Mouse (Mus musculus) liver, postnatal 0 days (tissue): ENCODE results near the gene Krtap10-10. TPM values are rescaled to one million over a fixed set of nuclear protein-coding genes. Genes with fewer than 3 reads are reported as not detected.

Experiments used
- ATAC-seq: fragments of 200-750 bp; cut with Nextera tagmentation; 2 replicates; pipeline ENCODE4 v1.8.0; 2017; ENCODE audit warnings: mild to moderate bottlenecking, moderate library complexity
- DNase-seq: peaks from one replicate; pipeline ENCODE4 v3.0.0-alpha.2; 2016
- H3K27ac ChIP-seq: fragments of 300-500 bp; sonication (generic); 2 replicates; pipeline ENCODE4 v1.5.1; 2014; ENCODE audit warnings: antibody characterized with exemption, moderate library complexity, mild to moderate bottlenecking, low read depth
- H3K27me3 ChIP-seq: fragments of 300-500 bp; sonication (generic); 2 replicates; pipeline ENCODE4 v1.6.1; 2014; ENCODE audit warnings: low read length, control low read depth, mixed read lengths; ENCODE audit not compliant: insufficient read depth
- H3K36me3 ChIP-seq: fragments of 300-500 bp; sonication (generic); replicated peaks from 2 replicates; pipeline ENCODE4 v1.6.1; 2014; ENCODE audit warnings: mild to moderate bottlenecking, control low read depth, low read length, moderate library complexity, mixed read lengths; ENCODE audit not compliant: insufficient read depth
- H3K4me1 ChIP-seq: fragments of 300-500 bp; sonication (generic); 2 replicates; pipeline ENCODE4 v1.6.1; 2014; ENCODE audit warnings: antibody characterized with exemption, mild to moderate bottlenecking, control low read depth; ENCODE audit not compliant: insufficient read depth
- H3K4me2 ChIP-seq: fragments of 300-500 bp; sonication (generic); 2 replicates; pipeline ENCODE4 v1.6.1; 2014; ENCODE audit warnings: low read depth, mild to moderate bottlenecking, low read length, moderate library complexity, mixed read lengths
- H3K4me3 ChIP-seq: fragments of 300-500 bp; sonication (generic); 2 replicates; pipeline ENCODE4 v1.5.1; 2014; ENCODE audit warnings: low read depth, low read length
- H3K9ac ChIP-seq: fragments of 300-500 bp; sonication (generic); replicated peaks from 2 replicates; pipeline ENCODE4 v1.6.1; 2014; ENCODE audit warnings: mild to moderate bottlenecking, moderate library complexity
- H3K9me3 ChIP-seq: fragments of 300-500 bp; sonication (generic); 2 replicates; pipeline ENCODE4 v1.6.1; 2016; ENCODE audit warnings: mild to moderate bottlenecking, control low read depth, low read length, mixed read lengths
- CTCF ChIP-seq: sonication (generic); IDR thresholded peaks from 2 replicates; pipeline ENCODE4 v1.5.1; 2016; ENCODE audit warnings: antibody characterized with exemption, low read depth
- EP300 ChIP-seq: IDR thresholded peaks from 2 replicates; pipeline ENCODE4 v1.6.1; 2016; ENCODE audit warnings: antibody characterized with exemption, low read depth, mild to moderate bottlenecking
- WGBS: fragments of 180-500 bp; shearing (Covaris S2); extraction: QIAGEN DNeasy Blood & Tissue Kit; methylation state at CpG from one replicate; pipeline ENCODE4 v1.1.7; 2014; ENCODE audit not compliant: insufficient replicate concordance; 5-methylcytosine and 5-hydroxymethylcytosine counted together
- polyA plus RNA-seq: library from polyadenylated mRNA; unstranded; fragments of >200 nt; fragmentation: Nextera tagmentation; extraction: Ambion mirVana; gene quantifications from 2 replicates; pipeline ENCODE4 v1.2.1, GENCODE M21; 2015

Gene Krtap10-10
- polyA plus RNA-seq, 1 experiment from 2014 or later, result not detected

GRCm38 (mm10) chr10:77798921-77799508 lies 36.7 kb upstream of the Krtap10-10 start, which contains the start of gene Gm19668:
TSS of gene Gm19668 (minus strand) at chr10:77799133.
- no peak for ATAC-seq
- 59% methylated on average over 8 of the region's 8 CpGs for WGBS

DNA sequence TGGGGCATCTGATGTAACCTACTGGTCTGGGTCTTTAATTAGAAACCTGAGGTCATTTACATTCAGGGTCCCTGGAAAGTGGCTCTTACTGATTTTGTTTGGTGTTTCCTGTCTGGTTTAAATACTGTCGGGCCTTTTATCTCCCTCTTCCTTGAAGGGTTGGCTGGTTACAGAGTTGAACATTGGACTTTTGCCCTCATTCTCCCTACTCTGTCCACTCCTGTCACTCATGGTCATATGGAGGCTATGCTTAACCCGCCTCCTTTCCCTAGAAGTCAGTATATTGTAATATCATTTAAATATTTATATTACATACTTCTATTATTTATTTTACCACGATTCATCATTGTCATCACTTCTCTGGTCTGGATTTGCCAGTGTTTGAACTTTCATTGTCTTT lies 31.7 kb upstream of the Krtap10-10 start:
- TF ChIP-seq CTCF (no peak), EP300 (no peak)
- Histone ChIP-seq H3K4me1 (no peaks in the 10 kb centered on the region), H3K4me3 (no peak overlapping the region), H3K9ac (no peak overlapping the region), H3K27ac (no peak overlapping the region), H3K27me3 (no peaks in the 10 kb centered on the region), H3K9me3 (no peaks in the 10 kb centered on the region), H3K4me2 (no peak overlapping the region), H3K36me3 (no peaks in the 10 kb centered on the region)
- 47% methylated on average over 3 of the region's 3 CpGs for WGBS
- DNase-seq, result no peak
- no peak for ATAC-seq

More at GRCm38 (mm10) chr10:77798921-77799508, 36.7 kb upstream of the Krtap10-10 start, which contains the start of gene Gm19668:
- H3K27me3 ChIP-seq, result no peaks in the 10 kb centered on the region
- no peak within 1 kb of the TSS for H3K27ac ChIP-seq
- H3K4me1 ChIP-seq, result no peaks in the 10 kb centered on the region
- H3K4me2 ChIP-seq, result no peak within 1 kb of the TSS
- no peaks in the 10 kb centered on the region for H3K36me3 ChIP-seq
- no peak within 1 kb of the TSS for H3K4me3 ChIP-seq
- H3K9me3 ChIP-seq, result no peaks in the 10 kb centered on the region
- DNase-seq, result no peak
- TF ChIP-seq CTCF (no peak), EP300 (no peak)
- H3K9ac ChIP-seq, result no peak within 1 kb of the TSS

GRCm38 (mm10) chr10:77811743-77812142 lies 24.0 kb upstream of the Krtap10-10 start, which contains the start of gene Gm9507:
TSS of gene Gm9507 (minus strand) at chr10:77811843.
- Histone ChIP-seq H3K27ac (no peak within 1 kb of the TSS), H3K4me1 (no peaks in the 10 kb centered on the region), H3K4me3 (no peak within 1 kb of the TSS), H3K27me3 (no peaks in the 10 kb centered on the region), H3K4me2 (no peak within 1 kb of the TSS), H3K9ac (no peak within 1 kb of the TSS), H3K9me3 (no peaks in the 10 kb centered on the region), H3K36me3 (no peaks in the 10 kb centered on the region)
- ATAC-seq (no peak), DNase-seq (no peak)
- WGBS, result 61% methylated on average over 5 of the region's 5 CpGs
- TF ChIP-seq CTCF, result no peak
- no peak for TF ChIP-seq EP300

DNA sequence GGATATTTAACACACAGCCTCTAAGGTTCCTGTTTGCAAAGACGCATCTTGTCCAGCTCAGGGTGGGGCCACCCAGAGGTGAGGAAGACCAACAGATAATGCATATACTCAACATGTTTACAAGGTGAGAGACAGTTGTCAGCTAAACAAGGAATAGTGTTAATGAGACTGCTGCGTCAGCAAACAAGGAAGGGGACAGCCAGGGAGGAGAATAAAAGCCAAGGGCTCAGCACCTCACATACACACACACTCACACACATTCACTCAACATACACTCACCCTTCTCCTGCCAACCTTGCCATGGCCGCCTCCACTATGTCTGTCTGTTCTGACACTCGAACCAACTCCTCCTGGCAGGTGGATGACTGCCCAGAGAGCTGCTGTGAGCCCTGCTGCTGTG lies 21.4 kb upstream of the Krtap10-10 start, which contains the start of gene Gm2696:
Gm2696 (plus strand) TSS at position 301 of the 400 bp plus-strand sequence.
- no peak within 1 kb of the TSS for H3K4me2 ChIP-seq
- no peak within 1 kb of the TSS for H3K27ac ChIP-seq
- H3K4me3 ChIP-seq, result no peak within 1 kb of the TSS
- no peak for DNase-seq
- H3K9ac ChIP-seq, result no peak within 1 kb of the TSS
- no peaks in the 10 kb centered on the region for H3K27me3 ChIP-seq
- no peaks in the 10 kb centered on the region for H3K4me1 ChIP-seq
- no peaks in the 10 kb centered on the region for H3K9me3 ChIP-seq
- WGBS, result 39% methylated on average over 4 of the region's 4 CpGs
- ATAC-seq, result no peak
- H3K36me3 ChIP-seq, result no peaks in the 10 kb centered on the region
- no peak for TF ChIP-seq EP300
- no peak for TF ChIP-seq CTCF

DNA sequence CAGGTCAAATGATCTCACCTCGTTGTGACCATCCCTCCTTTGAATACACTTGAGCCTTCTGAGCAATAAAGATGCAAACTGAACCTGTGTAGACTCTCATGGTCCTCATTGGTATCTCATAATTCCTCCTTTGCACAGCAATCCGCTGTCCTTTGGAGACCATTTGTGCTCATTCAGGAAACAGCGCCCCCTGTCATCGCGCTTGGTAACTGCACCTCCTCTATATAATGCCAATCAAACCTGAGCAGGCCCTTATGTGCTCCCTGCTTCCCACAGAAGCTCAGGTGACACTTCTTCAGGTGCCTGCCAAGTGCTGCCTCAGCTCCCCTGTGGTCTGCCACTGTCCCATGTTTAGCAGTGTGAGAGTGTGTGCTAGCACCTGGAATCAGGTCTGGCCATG lies 20.2 kb upstream of the Krtap10-10 start:
- Histone ChIP-seq H3K27ac (no peak overlapping the region), H3K27me3 (no peaks in the 10 kb centered on the region), H3K4me1 (no peaks in the 10 kb centered on the region), H3K4me2 (no peak overlapping the region), H3K9me3 (no peaks in the 10 kb centered on the region), H3K9ac (no peak overlapping the region), H3K36me3 (no peaks in the 10 kb centered on the region), H3K4me3 (no peak overlapping the region)
- DNase-seq, result peak; percentile 33
- TF ChIP-seq CTCF (peak; percentile 65), EP300 (no peak)
- ATAC-seq, result no peak
- 24% methylated on average over 5 of the region's 5 CpGs for WGBS

- no peak for ATAC-seq
These were observed 17.2 kb upstream of the Krtap10-10 start for GRCm38 (mm10) chr10:77818523-77818922.

More at GRCm38 (mm10) chr10:77818523-77818922, 17.2 kb upstream of the Krtap10-10 start:
- Histone ChIP-seq H3K9ac (no peak overlapping the region), H3K27ac (no peak overlapping the region), H3K4me2 (no peak overlapping the region), H3K36me3 (no peaks in the 10 kb centered on the region), H3K9me3 (no peaks in the 10 kb centered on the region), H3K4me1 (no peaks in the 10 kb centered on the region), H3K27me3 (no peaks in the 10 kb centered on the region), H3K4me3 (no peak overlapping the region)
- TF ChIP-seq CTCF, result no peak
- no peak for TF ChIP-seq EP300
- DNase-seq, result no peak
- WGBS, result 94% methylated on average over 4 of the region's 4 CpGs
